Mouse (Mus musculus) neural tube, embryonic 12.5 days (tissue): ENCODE measurements around the gene Cldn10. TPM values are rescaled to one million over a fixed set of nuclear protein-coding genes. Genes with fewer than 3 reads are reported as not detected.

Experiments used
- ATAC-seq: fragments of 200-750 bp; cut with Nextera tagmentation; 2 replicates; pipeline ENCODE4 v1.8.0; 2017; ENCODE audit warnings: low read depth, mild to moderate bottlenecking, moderate TSS enrichment, moderate library complexity; ENCODE audit not compliant: low FRiP score
- H3K27ac ChIP-seq: fragments of 300-500 bp; sonication (generic); 2 replicates; pipeline ENCODE4 v1.5.1; 2016
- H3K27me3 ChIP-seq: fragments of 300-500 bp; sonication (generic); replicated peaks from 2 replicates; pipeline ENCODE4 v1.6.1; 2016; ENCODE audit warnings: mild to moderate bottlenecking
- H3K36me3 ChIP-seq: fragments of 300-500 bp; sonication (generic); 2 replicates; pipeline ENCODE4 v1.6.1; 2016; ENCODE audit warnings: mild to moderate bottlenecking
- H3K4me1 ChIP-seq: fragments of 300-500 bp; sonication (generic); 2 replicates; pipeline ENCODE4 v1.6.1; 2016
- H3K4me2 ChIP-seq: fragments of 300-500 bp; sonication (generic); replicated peaks from 2 replicates; pipeline ENCODE4 v1.6.1; 2016; ENCODE audit warnings: mild to moderate bottlenecking
- H3K4me3 ChIP-seq: fragments of 300-500 bp; sonication (generic); 2 replicates; pipeline ENCODE4 v1.5.1; 2016
- H3K9ac ChIP-seq: fragments of 300-500 bp; sonication (generic); 2 replicates; pipeline ENCODE4 v1.6.1; 2016; ENCODE audit warnings: mild to moderate bottlenecking
- H3K9me3 ChIP-seq: fragments of 300-500 bp; sonication (generic); 2 replicates; pipeline ENCODE4 v1.6.1; 2016; ENCODE audit warnings: mild to moderate bottlenecking
- WGBS: fragments of 180-500 bp; shearing (Covaris S2); methylation state at CpG from one replicate; pipeline ENCODE4 v1.1.7; 2016; 5-methylcytosine and 5-hydroxymethylcytosine counted together
- polyA plus RNA-seq: library from polyadenylated mRNA; unstranded; fragments of >200 nt; fragmentation: Nextera tagmentation; extraction: Ambion mirVana; gene quantifications from 2 replicates; pipeline ENCODE4 v1.2.1, GENCODE M21; 2016

Gene Cldn10
- polyA plus RNA-seq, 1 experiment from 2014 or later: 0.66 TPM

GRCm38 (mm10) chr14:118765951-118766350 is 21.8 kb upstream of the Cldn10 start:
- Histone ChIP-seq H3K4me1 (no peaks in the 10 kb centered on the region), H3K9ac (no peak overlapping the region), H3K27ac (no peak overlapping the region), H3K27me3 (no peaks in the 10 kb centered on the region), H3K4me2 (no peak overlapping the region), H3K36me3 (no peaks in the 10 kb centered on the region), H3K9me3 (no peaks in the 10 kb centered on the region), H3K4me3 (no peak overlapping the region)
- 85% methylated on average over 7 of the region's 7 CpGs for WGBS
- ATAC-seq: no peak

GRCm38 (mm10) chr14:118766368-118766767 is 21.3 kb upstream of the Cldn10 start:
- H3K36me3 ChIP-seq: no peaks in the 10 kb centered on the region
- H3K27ac ChIP-seq: no peak overlapping the region
- WGBS: 72% methylated on average over 5 of the region's 5 CpGs
- H3K9ac ChIP-seq: no peak overlapping the region
- H3K27me3 ChIP-seq: no peaks in the 10 kb centered on the region
- no peaks in the 10 kb centered on the region for H3K4me1 ChIP-seq
- no peaks in the 10 kb centered on the region for H3K9me3 ChIP-seq
- no peak overlapping the region for H3K4me2 ChIP-seq
- no peak for ATAC-seq
- no peak overlapping the region for H3K4me3 ChIP-seq

- WGBS: 38% methylated on average over 14 of the region's 14 CpGs
- H3K36me3 ChIP-seq: no peaks in the 10 kb centered on the region
- no peak overlapping the region for H3K4me3 ChIP-seq
- H3K27ac ChIP-seq: no peak overlapping the region
- peak; percentile 87 for ATAC-seq
- H3K9ac ChIP-seq: no peak overlapping the region
- H3K4me1 ChIP-seq: no peaks in the 10 kb centered on the region
- H3K27me3 ChIP-seq: no peaks in the 10 kb centered on the region
- H3K9me3 ChIP-seq: no peaks in the 10 kb centered on the region
- H3K4me2 ChIP-seq: no peak overlapping the region
Measured at GRCm38 (mm10) chr14:118767673-118768353, 19.9 kb upstream of the Cldn10 start.

GRCm38 (mm10) chr14:118768354-118768713 is 19.4 kb upstream of the Cldn10 start:
- Histone ChIP-seq H3K4me2 (no peak overlapping the region), H3K4me3 (no peak overlapping the region), H3K27ac (no peak overlapping the region), H3K9ac (no peak overlapping the region), H3K9me3 (no peaks in the 10 kb centered on the region), H3K4me1 (no peaks in the 10 kb centered on the region), H3K36me3 (no peaks in the 10 kb centered on the region), H3K27me3 (no peaks in the 10 kb centered on the region)
- no peak; the same call in 1 of the 2 replicates for ATAC-seq
- 51% methylated on average over 17 of the region's 17 CpGs for WGBS

GRCm38 (mm10) chr14:118773668-118774067 is 14.0 kb upstream of the Cldn10 start:
- 92% methylated on average over 3 of the region's 3 CpGs for WGBS
- H3K9me3 ChIP-seq: no peaks in the 10 kb centered on the region
- ATAC-seq: no peak
- H3K4me1 ChIP-seq: no peaks in the 10 kb centered on the region
- H3K4me2 ChIP-seq: no peak overlapping the region
- H3K27ac ChIP-seq: no peak overlapping the region
- H3K9ac ChIP-seq: no peak overlapping the region
- H3K4me3 ChIP-seq: no peak overlapping the region
- H3K36me3 ChIP-seq: no peaks in the 10 kb centered on the region
- no peaks in the 10 kb centered on the region for H3K27me3 ChIP-seq

GRCm38 (mm10) chr14:118774507-118775428 is 12.9 kb upstream of the Cldn10 start:
- H3K4me1 ChIP-seq: no peaks in the 10 kb centered on the region
- no peaks in the 10 kb centered on the region for H3K9me3 ChIP-seq
- H3K4me3 ChIP-seq: no peak overlapping the region
- no peak overlapping the region for H3K4me2 ChIP-seq
- H3K27me3 ChIP-seq: no peaks in the 10 kb centered on the region
- no peak overlapping the region for H3K9ac ChIP-seq
- no peak for ATAC-seq
- WGBS: 87% methylated on average over 12 of the region's 12 CpGs
- no peak overlapping the region for H3K27ac ChIP-seq
- no peaks in the 10 kb centered on the region for H3K36me3 ChIP-seq

- no peaks in the 10 kb centered on the region for H3K36me3 ChIP-seq
- no peak overlapping the region for H3K27ac ChIP-seq
- 88% methylated on average over 1 of the region's 1 CpGs for WGBS
- H3K4me2 ChIP-seq: no peak overlapping the region
- no peak overlapping the region for H3K9ac ChIP-seq
- no peaks in the 10 kb centered on the region for H3K4me1 ChIP-seq
- no peaks in the 10 kb centered on the region for H3K9me3 ChIP-seq
- H3K27me3 ChIP-seq: no peaks in the 10 kb centered on the region
- no peak overlapping the region for H3K4me3 ChIP-seq
- 0 out of 2 replicates have a peak, but pooled peaks have one; percentile 21 for ATAC-seq
Measured at GRCm38 (mm10) chr14:118775554-118775953, 12.2 kb upstream of the Cldn10 start.

GRCm38 (mm10) chr14:118776372-118776771 is 11.3 kb upstream of the Cldn10 start:
- H3K4me1 ChIP-seq: no peaks in the 10 kb centered on the region

GRCm38 (mm10) chr14:118777478-118777877 is 10.2 kb upstream of the Cldn10 start:
- Histone ChIP-seq H3K9me3 (no peaks in the 10 kb centered on the region), H3K9ac (no peak overlapping the region), H3K27ac (no peak overlapping the region), H3K4me3 (no peak overlapping the region), H3K4me1 (no peaks in the 10 kb centered on the region), H3K4me2 (no peak overlapping the region), H3K27me3 (no peaks in the 10 kb centered on the region), H3K36me3 (no peaks in the 10 kb centered on the region)
- ATAC-seq: no peak
- WGBS: 90% methylated on average over 4 of the region's 4 CpGs

More at GRCm38 (mm10) chr14:118776372-118776771, 11.3 kb upstream of the Cldn10 start:
- Histone ChIP-seq H3K27ac (no peak overlapping the region), H3K9me3 (no peaks in the 10 kb centered on the region), H3K4me2 (no peak overlapping the region), H3K9ac (no peak overlapping the region), H3K36me3 (no peaks in the 10 kb centered on the region), H3K27me3 (no peaks in the 10 kb centered on the region), H3K4me3 (no peak overlapping the region)
- 91% methylated on average over 2 of the region's 2 CpGs for WGBS
- ATAC-seq: no peak

GRCm38 (mm10) chr14:118781601-118782000 is 6.1 kb upstream of the Cldn10 start:
- H3K27me3 ChIP-seq: no peaks in the 10 kb centered on the region
- 91% methylated on average over 7 of the region's 7 CpGs for WGBS
- H3K4me2 ChIP-seq: no peak overlapping the region
- H3K36me3 ChIP-seq: no peaks in the 10 kb centered on the region
- H3K4me1 ChIP-seq: no peaks in the 10 kb centered on the region
- no peak overlapping the region for H3K27ac ChIP-seq
- H3K9ac ChIP-seq: no peak overlapping the region
- H3K9me3 ChIP-seq: no peaks in the 10 kb centered on the region
- no peak for ATAC-seq
- H3K4me3 ChIP-seq: no peak overlapping the region

GRCm38 (mm10) chr14:118782241-118782640 is 5.5 kb upstream of the Cldn10 start:
- Histone ChIP-seq H3K9me3 (no peaks in the 10 kb centered on the region), H3K36me3 (no peaks in the 10 kb centered on the region), H3K4me3 (no peak overlapping the region), H3K4me1 (no peaks in the 10 kb centered on the region), H3K9ac (no peak overlapping the region), H3K4me2 (no peak overlapping the region), H3K27ac (no peak overlapping the region), H3K27me3 (no peaks in the 10 kb centered on the region)
- 77% methylated on average over 3 of the region's 3 CpGs for WGBS
- no peak for ATAC-seq

GRCm38 (mm10) chr14:118783326-118783935 is 4.3 kb upstream of the Cldn10 start:
- H3K9me3 ChIP-seq: no peaks in the 10 kb centered on the region
- no peaks in the 10 kb centered on the region for H3K4me1 ChIP-seq
- ATAC-seq: no peak
- H3K4me3 ChIP-seq: no peak overlapping the region
- H3K9ac ChIP-seq: no peak overlapping the region
- 73% methylated on average over 17 of the region's 17 CpGs for whole genome bisulfite sequencing
- H3K27ac ChIP-seq: no peak overlapping the region
- no peak overlapping the region for H3K4me2 ChIP-seq
- H3K36me3 ChIP-seq: no peaks in the 10 kb centered on the region
- H3K27me3 ChIP-seq: no peaks in the 10 kb centered on the region
